Mouse (Mus musculus): ENCODE results near the gene Rabggtb.
A peak's percentile ranks its signal among the peaks of the same experiment; 100 is the strongest.

The Rabggtb gene

DNA sequence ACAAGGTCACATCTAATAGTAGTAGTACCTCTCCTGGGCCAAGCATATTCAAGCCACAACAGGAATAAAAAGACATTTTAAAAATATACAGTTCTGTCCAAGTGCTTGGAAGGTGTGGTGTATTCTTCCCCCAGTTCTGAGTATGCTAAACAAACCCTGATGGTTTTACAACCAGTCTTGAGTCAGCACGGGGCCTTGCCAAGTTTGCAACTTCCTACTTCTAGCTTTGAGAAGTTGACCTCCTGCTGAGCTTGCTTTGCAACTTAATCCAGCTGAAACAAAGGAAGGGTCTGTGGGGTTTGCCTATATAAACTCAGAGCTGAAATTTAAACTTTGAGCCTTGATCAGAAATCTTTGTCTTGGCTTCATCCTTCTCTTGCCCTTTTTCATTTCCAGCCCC is 4.4 kb upstream of the Rabggtb start:
- DNase-seq: no peak

DNA sequence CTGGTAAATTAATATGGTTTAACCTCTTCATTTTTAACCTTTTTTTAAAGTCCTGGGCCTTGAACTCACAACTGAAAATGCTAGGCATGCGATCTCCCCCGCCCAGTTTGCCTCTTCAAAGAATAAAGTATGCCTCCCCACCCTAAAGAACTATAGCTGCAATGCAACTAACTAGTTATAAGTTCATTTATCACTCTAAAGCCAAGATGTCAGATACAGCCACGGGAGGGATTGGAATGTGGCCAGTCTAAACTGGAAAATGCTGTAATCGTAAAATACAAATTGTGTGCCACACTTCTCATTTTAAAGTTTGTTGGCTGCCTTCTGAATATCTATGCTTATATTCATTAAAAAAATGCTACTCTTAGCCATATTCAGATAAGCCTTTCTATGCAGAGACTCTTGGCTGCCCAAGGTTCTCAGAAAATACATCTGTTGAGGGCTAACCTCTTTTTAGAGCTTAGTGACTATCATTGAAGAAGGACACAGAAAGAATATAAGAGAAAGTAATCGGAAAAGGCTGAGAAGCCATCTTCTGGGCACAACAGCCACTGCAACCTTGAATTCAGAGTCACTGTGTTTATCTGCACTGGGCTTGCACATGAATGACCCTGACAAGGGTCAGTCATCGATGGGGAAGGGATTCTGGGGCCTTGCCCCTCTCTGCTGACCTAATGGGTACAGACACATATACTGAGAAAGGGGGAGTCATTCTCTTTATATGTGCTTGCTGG is 868 bp upstream of the Rabggtb start:
- DNase-seq: no peak

DNA sequence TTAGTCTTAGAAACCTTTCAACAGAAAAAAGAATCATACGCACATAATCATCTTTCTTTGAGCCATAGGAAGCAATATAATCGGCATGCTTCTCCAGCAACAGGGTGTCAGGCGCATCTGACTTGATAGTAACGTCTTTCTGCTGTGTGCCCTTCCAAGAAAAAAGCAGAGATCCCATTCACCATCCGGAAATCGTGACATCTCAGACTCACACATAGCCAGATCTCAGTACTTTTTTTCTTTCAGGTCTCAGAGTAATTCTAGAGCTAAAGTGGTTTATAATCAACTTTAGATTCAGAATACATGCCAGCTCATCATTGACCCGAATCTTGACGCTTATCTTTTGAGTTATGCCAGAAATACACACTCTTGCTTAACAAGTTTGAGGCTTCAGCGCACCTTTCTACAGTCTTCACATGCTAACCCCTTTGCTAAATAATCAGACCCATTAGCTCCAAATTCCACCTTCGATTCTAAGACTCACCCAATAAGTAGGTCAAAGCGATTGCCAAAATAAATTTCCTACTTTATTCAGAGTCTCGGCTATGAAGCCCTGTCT is 848 bp downstream of the Rabggtb start:
- DNase-seq: no peak

DNA sequence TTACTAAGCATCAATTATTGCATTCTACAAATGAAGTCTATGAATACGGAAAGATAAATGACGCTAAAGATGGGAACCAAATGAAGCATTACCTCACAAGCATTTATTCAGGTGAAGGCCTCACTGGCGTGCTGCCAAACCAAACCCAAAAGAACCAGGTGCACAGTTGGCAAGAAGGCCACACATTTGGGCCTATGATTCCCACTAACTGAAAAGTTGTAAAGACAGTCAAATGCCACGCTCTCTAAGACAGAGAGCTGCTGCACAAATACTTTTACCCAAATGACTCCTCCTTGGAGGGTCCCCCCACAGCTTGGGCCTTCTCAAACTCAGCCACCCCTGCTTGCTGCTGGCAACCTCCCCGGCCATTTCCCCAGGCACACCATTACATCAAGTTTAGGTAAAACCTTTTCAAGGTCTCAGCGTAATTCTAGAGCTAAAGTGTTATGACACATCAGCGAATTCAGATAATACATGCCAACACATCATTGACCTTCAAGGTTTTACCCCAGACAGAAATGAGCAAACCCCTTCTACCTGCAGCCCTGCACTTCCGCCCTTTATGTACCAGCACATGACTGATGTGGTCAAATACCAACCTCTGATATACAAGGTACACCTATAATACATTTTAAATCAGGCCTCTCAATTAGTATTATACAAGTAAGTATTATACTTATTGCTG is 1.5 kb downstream of the Rabggtb start:
- DNase-seq: peak; percentile 35

DNA sequence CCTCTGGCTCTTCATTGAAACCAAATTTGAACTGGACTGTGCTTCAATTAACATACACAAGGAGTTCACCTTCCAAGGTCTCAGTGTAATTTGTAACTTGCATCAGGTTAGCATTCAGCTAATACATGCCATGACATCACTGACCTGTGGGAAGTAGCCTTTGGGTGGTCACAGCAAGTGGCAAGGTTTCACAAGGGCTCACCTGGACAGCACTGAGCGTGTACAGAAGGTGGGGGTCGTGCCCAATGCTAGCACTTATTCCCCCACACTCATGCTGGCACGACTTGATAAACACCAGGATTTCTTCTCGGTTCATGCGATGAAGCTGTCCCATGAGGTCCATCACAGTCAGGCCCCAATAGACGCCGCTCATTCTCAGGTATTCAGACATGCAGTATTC is 2.3 kb downstream of the Rabggtb start:
- DNase-seq: no peak

DNA sequence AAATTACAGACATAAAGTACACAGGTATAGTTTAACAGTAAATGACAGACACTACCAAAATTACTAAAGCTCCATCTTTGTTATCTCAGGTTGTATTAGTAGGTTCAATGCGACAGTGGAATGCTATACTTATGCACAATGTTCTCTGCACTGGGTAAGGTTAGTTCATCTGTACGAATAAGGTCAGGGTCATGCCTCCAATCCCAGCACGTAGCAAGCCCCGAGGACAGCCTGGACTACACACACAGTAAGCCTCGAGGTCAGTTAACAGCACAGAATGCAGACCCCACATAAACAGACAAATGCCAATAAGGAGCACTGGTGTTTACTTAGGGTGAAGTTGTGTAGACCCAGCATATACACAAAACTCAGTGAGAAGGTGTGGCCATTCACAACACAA is 3.9 kb downstream of the Rabggtb start:
- no peak for DNase-seq

DNA sequence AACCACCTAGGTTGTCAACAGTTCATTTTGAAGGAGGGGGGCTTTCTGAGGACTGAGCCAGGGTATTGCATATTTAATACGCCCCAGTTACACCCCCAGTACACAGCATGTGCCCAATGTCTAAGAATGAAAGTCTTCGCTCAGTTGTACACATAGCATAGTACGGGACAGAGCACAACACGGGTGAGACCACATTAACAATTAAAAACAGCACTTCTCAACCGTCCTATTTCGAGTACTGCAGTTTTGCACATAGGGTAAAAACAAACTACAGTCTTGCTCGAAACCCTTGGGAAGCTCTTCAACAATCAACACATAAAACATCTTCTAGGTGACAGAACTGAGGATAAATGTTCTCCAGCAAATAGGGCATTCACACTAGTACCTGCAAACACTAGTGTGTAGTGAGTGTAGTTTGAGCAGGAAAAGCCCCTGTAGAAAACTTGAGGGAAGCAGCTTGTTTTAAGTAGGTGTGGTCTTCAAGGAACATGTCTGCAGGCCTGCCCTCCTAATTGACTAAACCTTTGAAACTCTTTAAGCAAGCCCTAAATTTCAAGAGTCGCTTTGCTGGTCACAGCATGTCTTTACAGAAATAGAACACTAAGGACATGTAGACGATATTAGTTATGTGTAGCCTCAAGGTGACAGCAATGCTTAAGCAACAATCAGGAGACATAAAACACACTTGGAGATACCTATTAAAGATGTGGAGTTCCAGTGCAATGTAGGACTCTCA is 6.5 kb downstream of the Rabggtb start, which contains the start of gene Msh4:
Msh4 (minus strand) TSS at position 3 of the 736 bp plus-strand sequence.
- no peak for DNase-seq

DNA sequence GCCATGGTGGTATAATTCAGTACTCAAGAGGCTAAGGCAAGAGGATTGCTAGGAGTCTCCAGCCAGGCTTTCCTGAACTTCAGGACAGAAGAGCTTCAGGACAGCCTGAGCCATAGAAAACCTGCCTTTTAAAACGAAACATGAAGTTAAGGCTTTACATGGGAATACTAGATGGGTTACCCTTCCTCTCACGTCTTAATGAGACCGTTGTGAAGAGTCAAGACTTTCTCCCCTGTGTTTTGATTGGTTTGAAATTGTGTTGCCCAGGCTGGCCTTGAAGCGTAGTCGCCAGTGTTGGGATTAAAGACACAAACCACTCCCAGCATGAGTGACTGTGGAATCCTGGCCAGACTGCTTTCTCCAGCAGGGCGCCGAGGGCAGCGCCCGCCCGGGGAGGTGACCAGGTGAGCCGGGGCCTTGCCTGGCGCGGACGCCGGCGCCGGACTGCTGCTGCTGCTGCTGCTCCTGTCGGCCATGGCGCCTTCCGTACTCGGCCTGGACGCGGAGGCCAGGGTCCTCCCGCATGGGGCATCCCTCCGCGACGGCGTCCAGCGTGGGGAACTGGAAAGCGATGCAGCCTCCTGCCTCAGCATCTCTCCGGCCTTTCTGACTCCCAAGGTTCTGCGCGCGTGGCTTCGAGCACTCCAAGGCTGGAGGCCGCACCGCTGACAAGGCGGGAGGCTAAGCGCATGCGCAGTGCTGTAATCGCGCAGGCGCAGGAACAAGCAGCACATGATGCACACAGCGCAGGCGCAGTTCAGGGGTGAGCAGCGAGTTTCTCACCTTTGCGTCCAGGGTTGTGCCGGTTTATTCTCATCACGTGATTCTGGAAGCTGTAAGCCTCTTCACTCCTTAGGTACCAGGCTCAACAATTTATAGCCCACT is 7.3 kb downstream of the Rabggtb start:
- no peak for DNase-seq

DNA sequence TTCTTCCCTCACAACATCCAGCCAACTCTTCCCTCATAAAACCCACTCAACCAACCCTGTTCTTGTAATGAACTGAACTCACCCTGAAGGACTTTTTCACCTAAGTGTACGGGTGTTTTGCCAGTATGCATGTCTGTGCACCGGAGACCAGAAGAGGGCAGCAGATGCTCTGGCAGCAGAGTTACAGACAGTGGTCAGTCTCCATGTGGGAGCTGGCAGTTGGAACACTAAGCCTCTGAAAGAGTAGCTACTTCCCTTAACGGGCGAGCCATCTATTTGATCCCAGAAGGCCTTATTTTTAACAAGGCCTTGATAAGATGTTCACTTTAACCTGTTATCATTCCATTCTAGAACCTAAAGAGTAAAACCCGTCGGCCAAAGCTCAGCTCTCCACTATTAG is 8.2 kb downstream of the Rabggtb start:
- DNase-seq: peak; percentile 65

DNA sequence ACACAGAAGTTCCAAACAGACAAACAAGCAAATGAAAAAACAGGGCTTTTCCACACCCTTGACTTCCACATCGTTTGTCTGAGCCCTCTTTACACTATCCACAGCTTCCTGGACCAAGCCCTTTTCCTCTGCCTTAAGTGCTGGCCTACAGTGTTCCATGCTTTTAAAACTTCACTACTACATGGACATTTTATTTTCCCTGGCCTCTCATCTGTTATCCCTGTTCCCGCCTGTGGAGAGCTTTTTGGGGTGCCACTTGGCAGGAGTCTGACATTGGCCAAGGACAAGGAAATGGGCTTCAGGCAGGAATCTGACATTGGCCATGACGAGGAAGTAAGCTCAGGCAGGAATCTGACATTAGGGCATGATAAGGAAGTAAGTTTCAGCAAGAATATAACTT is 10.2 kb downstream of the Rabggtb start:
- no peak for DNase-seq

DNA sequence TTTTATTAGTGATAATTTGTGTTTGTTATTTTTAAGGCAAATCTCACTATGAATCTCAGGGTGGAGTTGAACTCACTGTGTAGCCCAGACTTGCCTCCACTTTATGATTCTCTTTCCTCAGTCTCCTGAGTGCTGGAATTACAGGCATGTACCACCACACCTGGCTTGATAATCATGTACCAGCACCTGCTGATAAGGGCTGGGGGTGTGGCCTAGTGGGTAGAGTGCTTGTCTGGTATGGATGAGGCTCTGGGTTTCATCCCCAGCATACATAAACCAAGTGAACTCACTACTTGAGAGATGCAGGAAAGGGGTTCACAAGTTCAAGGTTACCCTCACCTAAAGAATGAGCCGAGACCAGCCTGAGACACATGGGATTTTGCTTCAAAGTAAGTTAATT is 10.9 kb downstream of the Rabggtb start:
- DNase-seq: no peak

DNA sequence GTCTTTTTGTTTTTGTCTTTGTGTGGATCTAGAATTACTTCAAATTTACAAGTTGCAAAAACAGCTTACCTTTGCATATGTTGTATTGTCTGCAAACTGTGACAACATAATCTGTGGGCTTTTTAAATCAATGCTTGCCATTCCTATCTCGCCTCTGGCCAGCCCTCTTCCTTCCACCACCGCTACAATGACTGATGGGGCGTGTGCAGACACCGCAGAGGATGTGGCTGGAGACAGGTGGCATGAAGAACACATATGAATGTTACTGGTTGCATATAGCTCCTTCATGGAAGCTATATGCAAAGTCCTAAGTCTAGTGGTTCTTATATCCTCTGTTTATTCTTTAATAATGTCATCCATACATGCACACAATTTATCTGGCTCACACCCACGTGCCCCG is 15.6 kb downstream of the Rabggtb start:
- no peak for DNase-seq

DNA sequence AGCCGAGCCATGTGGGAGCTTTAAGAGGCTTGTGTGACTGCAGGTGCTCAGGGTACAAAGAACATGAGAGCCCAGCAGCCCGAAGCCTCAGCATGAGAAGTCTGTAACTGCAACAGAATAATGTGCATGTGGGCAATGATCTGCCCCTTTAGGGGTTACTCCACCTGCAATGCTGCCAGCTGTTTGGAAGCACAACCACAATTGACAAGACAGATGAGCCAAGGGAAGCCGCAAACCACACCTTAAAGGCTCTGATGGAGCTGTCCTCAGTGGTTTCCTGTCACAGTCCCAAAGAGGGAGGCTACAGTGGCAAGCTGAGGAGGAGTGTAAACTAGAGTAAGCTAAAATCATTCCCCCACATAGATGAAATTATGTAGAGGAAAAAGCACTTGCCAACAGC is 17.4 kb downstream of the Rabggtb start:
- no peak for DNase-seq

DNA sequence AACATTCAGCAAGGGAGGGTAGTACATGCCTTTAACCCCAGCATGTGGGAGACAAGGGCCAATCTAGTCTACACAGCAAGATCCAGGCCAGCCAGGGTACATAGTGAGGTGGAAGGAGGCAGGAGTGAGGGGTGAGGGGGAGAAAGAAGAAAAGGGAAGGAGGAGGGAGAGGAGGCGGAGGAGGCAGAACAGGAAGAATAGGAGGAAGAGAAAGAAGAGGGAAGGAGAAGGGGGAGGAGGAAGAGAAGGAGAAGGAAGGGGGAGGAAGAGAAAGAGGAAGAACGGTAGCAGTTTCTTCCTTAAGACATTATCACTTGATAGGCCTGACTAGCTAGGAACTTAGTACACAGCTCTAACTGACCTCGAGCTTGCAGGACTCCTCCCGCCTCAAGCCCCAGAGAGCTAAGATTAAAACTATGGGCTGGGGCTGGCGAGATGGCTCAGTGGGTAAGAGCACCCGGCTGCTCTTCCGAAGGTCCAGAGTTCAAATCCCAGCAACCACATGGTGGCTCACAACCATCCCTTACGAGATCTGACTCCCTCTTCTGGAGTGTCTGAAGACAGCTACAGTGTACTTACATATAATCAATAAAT is 23.5 kb downstream of the Rabggtb start:
- DNase-seq: no peak

DNA sequence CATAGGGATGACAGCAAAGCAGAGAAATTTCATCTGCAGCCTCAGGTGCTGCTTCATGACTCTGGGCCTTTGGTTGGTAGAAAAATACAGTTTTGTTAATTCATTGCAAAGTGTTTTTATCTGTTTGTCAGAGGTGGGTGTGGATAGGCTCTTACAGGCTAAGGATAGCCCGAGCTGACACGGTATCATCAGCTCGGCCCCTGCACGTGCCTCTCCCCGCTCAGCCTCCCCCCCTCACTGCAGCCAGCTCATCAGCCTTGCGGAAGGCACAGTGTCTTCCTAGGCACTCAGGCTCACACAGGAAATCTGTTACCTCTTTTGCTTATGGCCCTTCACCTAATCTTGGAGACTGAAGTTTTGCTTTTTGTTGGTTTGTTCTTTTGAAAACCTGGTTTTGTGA is 24.7 kb downstream of the Rabggtb start:
- no peak for DNase-seq

DNA sequence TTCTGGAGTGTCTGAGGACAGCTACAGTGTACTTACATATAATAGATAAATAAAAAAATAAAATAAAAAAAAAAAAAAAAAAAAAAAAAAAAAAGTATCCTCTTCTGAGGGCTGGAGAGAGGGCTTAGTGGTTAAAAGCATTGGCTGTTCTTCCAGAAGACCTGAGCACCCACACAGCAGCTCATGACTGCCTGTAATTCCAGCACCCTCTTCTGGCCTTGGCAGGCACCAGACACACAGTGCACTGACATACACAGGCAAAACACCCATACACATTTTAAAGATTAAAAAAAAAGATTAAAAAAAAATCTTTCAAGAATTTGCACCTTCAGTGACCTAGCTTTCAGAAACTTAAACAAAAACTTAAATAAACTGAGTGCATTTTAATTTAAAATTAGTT is 26.5 kb downstream of the Rabggtb start:
- DNase-seq: no peak

DNA sequence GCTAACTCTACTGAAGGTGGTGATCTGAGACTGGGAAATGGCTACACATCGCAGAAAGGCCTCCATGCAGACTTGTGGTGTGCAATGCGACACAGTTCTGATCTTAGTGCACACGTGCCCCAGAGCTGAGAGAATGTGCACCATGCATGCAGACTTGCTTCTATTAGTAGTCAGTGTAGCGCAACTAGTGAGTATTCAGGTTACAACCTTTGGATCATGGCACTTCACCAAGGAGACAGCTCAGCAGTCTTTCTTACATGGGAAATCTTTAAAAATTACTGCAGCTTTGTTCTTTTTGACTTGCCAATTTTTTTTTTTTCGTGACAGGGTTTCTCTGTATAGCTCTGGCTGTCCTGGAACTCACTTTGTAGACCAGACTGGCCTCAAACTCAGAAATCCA is 41.4 kb downstream of the Rabggtb start:
- DNase-seq: peak; percentile 69

DNA sequence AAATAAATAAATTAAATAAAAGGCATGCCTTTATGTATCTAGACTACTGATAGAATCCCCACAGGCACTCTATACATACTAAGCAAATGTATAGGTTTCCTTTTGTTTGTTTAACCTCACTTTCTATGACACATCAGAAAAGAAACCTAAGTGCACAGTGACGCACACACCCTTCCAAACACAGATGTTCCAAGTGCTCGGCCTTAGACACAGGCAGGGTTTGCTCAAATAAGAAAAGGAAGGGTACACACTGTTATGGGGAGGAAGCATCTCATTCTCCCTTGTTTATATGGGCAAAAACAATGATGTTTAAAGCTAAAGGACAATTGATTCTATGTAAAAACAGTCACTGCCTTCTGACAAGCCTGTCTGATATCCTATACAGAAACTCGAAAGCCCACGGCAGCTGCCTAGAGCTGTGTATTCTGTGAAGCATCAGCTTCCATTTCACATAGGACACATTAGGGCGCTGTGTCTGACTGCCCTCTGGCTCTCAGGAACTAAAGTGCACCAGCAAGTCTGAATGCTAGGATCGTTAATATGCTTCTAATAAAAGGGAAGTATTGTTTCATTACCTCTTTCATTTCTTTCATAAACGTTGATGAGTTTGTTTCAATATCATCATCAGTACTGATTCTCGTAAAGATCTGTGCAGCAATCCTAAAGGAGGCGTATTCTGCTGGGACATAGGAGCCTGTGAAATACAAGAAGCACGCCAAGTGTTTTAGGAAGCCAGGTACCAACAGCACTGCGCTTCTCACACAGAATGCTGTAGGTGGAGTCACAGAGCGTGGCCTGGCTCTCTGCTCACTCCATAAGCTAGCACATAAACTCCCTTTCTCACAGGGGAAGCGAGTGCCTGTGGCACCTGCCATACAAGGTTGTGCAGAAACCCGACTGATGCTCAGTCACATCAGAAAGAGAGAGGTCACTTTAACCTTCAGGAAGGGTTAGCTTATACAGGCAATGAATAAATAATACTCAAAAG is 45.4 kb downstream of the Rabggtb start:
- DNase-seq: no peak

DNA sequence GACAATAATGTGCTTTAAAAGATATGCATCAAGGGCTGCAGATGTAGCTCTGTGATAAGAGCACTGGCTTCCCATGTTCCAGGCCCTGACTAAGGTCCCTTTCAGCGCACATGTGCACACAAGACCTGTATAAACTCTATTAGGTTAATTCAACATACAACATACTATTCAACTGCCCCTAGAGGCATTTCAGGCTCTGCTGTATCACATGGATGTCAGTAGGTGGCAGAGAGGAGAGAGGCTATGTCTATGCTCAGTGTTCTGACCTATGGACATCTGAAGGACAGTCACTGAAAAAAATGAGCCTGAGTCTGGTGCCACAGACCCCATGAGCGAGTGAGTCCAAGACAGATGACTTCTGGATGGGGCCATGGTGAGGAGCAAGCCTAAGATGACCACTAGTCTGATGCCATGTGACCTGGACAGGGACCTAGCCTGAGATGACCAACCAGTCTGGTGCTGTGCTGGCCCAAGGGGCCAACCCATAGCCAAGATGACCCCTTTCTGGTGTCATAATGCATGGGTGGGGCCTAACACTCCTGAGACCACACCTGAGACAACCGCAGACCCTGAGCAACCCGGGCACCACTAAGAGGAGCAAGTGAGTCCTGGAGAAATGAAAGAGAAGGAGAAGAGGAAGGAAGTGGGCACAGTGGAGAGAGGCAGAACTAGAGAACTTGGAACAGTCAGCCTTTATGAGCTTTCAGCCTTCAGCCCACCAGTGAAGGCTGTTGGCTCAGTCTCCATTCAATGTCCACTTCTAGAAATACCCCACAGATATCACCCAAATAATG is 48.0 kb downstream of the Rabggtb start:
- no peak for DNase-seq

DNA sequence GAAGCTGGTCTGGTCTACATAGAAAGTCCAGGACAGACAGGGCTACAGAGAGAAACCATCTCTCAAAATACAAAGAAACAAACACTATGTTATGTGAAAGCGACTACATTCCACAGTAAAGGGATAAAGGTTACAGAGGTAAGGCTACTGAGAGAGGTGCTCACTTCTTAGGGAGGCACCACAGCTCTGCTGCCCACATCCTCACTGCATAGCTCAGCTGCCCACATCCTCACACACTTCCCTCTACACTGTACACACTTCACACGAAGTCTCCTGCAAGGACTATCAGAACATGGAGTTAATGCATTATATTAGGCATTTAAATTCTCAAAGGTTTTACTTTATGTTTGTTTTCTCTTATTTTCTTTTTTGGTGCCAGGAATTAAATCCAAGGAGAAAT is 49.0 kb downstream of the Rabggtb start:
- no peak for DNase-seq

Data from kidney, adult 11 months (tissue).